Comparison of ENCODE assay signal across 1 mouse cellular context in genomic region chr10:83384456-83385215, GRCm38 (mm10).
A peak's percentile ranks its signal among the peaks of the same experiment; 100 is the strongest.
TF ChIP-seq lines count a peak whose summit lies in the region.

No protein-coding gene starts in this region.

TF ChIP-seq in MEL, 35 proteins besides CTCF, POLR2A, EP300 and RAD21 (continued from another document):
- TF ChIP-seq USF2 (IDR thresholded peaks at IDR 0.05; ENCODE audit: borderline replicate concordance in 1 of 2, insufficient read depth in 1 of 2, low read depth in 1 of 2, low read length in 2 of 2) (no peak), GATA1 (IDR thresholded peaks at IDR 0.05; ENCODE audit: low read depth, low read length) (peak; percentile 96), MYB (IDR thresholded peaks at IDR 0.05; ENCODE audit: low read depth, low read length) (no peak; the same call in 1 of the 2 replicates), CHD2 (IDR thresholded peaks at IDR 0.05; ENCODE audit: low read length) (peak; percentile 67), ETS1 (IDR thresholded peaks at IDR 0.05; ENCODE audit: low read depth, low read length) (peak; percentile 91), HCFC1 (IDR thresholded peaks at IDR 0.05; ENCODE audit: low read depth, low read length) (peak; percentile 64; the same call in 1 of the 2 replicates), USF1 (IDR thresholded peaks at IDR 0.05; ENCODE audit: low read depth, low read length) (peak; percentile 8; the same call in 1 of the 2 replicates), ELF1 (IDR thresholded peaks at IDR 0.05; ENCODE audit: low read depth, low read length) (no peak), POLR2AphosphoS2 (IDR thresholded peaks at IDR 0.05; ENCODE audit: low read length) (peak; percentile 75; the same call in 1 of the 2 replicates), TBP (IDR thresholded peaks at IDR 0.05; ENCODE audit: low read depth, low read length) (peak; percentile 95), MAZ (IDR thresholded peaks at IDR 0.05; ENCODE audit: low read depth, low read length) (no peak), JUND (IDR thresholded peaks at IDR 0.05; ENCODE audit: low read depth, low read length) (no peak)
